Mouse (Mus musculus) monocyte, adult 2 months (primary cell): Measurements from ENCODE around the gene Nsmce1.
"Not testable (repeated sequence)": the region's sequence is repeated elsewhere in the genome, so short reads cannot be mapped to it uniquely, and the experiment has no call there.

Experiments
- DNase-seq, 2 experiments: peaks; one replicate each; pipeline ENCODE4 v3.0.0; 2022; ENCODE audit warnings: low spot score in 2 of 2, low read depth in 1 of 2

Gene Nsmce1

GRCm38 (mm10) chr7:125442323-125442722 lies 49.1 kb downstream of the Nsmce1 start:
- DNase-seq: no peak

- no peak for DNase-seq
Observed at GRCm38 (mm10) chr7:125434666-125435290, 56.6 kb downstream of the Nsmce1 start.

- DNase-seq: no peak
Observed at GRCm38 (mm10) chr7:125433874-125434273, 57.5 kb downstream of the Nsmce1 start.

- DNase-seq: no peak
Observed at GRCm38 (mm10) chr7:125430170-125430842, 61.1 kb downstream of the Nsmce1 start.

- not testable (repeated sequence) for DNase-seq
Observed at GRCm38 (mm10) chr7:125428816-125429500, 62.4 kb downstream of the Nsmce1 start.

- no peak for DNase-seq
Observed at GRCm38 (mm10) chr7:125428381-125428780, 63.0 kb downstream of the Nsmce1 start.

GRCm38 (mm10) chr7:125427492-125428090 lies 63.8 kb downstream of the Nsmce1 start:
- DNase-seq: no peak

- DNase-seq: no peak
Observed at GRCm38 (mm10) chr7:125423056-125423455, 68.3 kb downstream of the Nsmce1 start.

GRCm38 (mm10) chr7:125421911-125422310 lies 69.5 kb downstream of the Nsmce1 start:
- DNase-seq: no peak

- peak; percentile 3 to 53 for DNase-seq
Observed at GRCm38 (mm10) chr7:125420190-125420589, 71.2 kb downstream of the Nsmce1 start.

- no peak for DNase-seq
Observed at GRCm38 (mm10) chr7:125418413-125418812, 73.0 kb downstream of the Nsmce1 start.
